Comparison of ENCODE assay signal across 24 mouse cellular contexts in genomic region chr11:6952787-6953186, GRCm38 (mm10).
DNase-seq lines count a peak whose midpoint lies in the region; ATAC-seq lines count a peak whose summit lies in the region.
"Had no signal": no experiment of that assay in that cellular context is flagged by ENCODE, and none has a peak within 500 bp of the region (broad histone marks: within the 10 kb centered on the region; RNA-seq: fewer than 3 reads in every experiment).

No protein-coding gene starts in this region.

- H3K4me1 ChIP-seq in hindbrain, embryonic 14.5 days (replicated peaks; ENCODE audit: control insufficient read depth, insufficient read depth, low read length), result no peaks in the 10 kb centered on the region
- no peaks in the 10 kb centered on the region for H3K4me1 ChIP-seq in hindbrain, embryonic 11.5 days (replicated peaks; ENCODE audit: control insufficient read depth, insufficient read depth, low read length)
- H3K4me1 ChIP-seq in midbrain, embryonic 14.5 days (ENCODE audit: control insufficient read depth, insufficient read depth, low read length), result no peaks in the 10 kb centered on the region
- no peaks in the 10 kb centered on the region for H3K4me1 ChIP-seq in midbrain, embryonic 15.5 days
- H3K4me1 ChIP-seq: forebrain, embryonic 10.5 days; heart, embryonic 13.5 days; limb, embryonic 12.5 days; neural tube, embryonic 12.5 days had no signal

- H3K36me3 ChIP-seq in hindbrain, embryonic 14.5 days (replicated peaks; ENCODE audit: control insufficient read depth, insufficient read depth), result no peaks in the 10 kb centered on the region
- no peaks in the 10 kb centered on the region for H3K36me3 ChIP-seq in hindbrain, embryonic 11.5 days (ENCODE audit: control insufficient read depth, insufficient read depth, low read length)
- no peaks in the 10 kb centered on the region for H3K36me3 ChIP-seq in midbrain, embryonic 14.5 days (ENCODE audit: control insufficient read depth, insufficient read depth, low read length)
- no peaks in the 10 kb centered on the region for H3K36me3 ChIP-seq in midbrain, embryonic 15.5 days (replicated peaks)
- H3K36me3 ChIP-seq: forebrain, embryonic 10.5 days; heart, embryonic 13.5 days; limb, embryonic 12.5 days; neural tube, embryonic 12.5 days had no signal

- no peak overlapping the region for H3K27ac ChIP-seq in hindbrain, embryonic 14.5 days
- no peak overlapping the region for H3K27ac ChIP-seq in hindbrain, embryonic 11.5 days (ENCODE audit: low read depth, low read length)
- H3K27ac ChIP-seq in midbrain, embryonic 14.5 days (replicated peaks; ENCODE audit: low read depth, low read length), result no peak overlapping the region
- H3K27ac ChIP-seq in midbrain, embryonic 15.5 days, result no peak overlapping the region
- H3K27ac ChIP-seq: forebrain, embryonic 10.5 days; heart, embryonic 13.5 days; left cerebral cortex, adult 2 months; limb, embryonic 12.5 days; liver, embryonic 14.5 days; neural tube, embryonic 12.5 days; stomach, postnatal 0 days had no signal

- H3K4me2 ChIP-seq in hindbrain, embryonic 14.5 days (replicated peaks), result no peak overlapping the region
- no peak overlapping the region for H3K4me2 ChIP-seq in hindbrain, embryonic 11.5 days (replicated peaks; ENCODE audit: low read depth, low read length)
- no peak overlapping the region for H3K4me2 ChIP-seq in midbrain, embryonic 14.5 days (ENCODE audit: low read length)
- H3K4me2 ChIP-seq in midbrain, embryonic 15.5 days, result no peak overlapping the region
- H3K4me2 ChIP-seq: heart, embryonic 13.5 days; limb, embryonic 12.5 days; neural tube, embryonic 12.5 days had no signal

- H3K4me3 ChIP-seq in hindbrain, embryonic 14.5 days (replicated peaks; ENCODE audit: low read length), result no peak overlapping the region
- H3K4me3 ChIP-seq in hindbrain, embryonic 11.5 days (ENCODE audit: low read depth, low read length), result no peak overlapping the region
- no peak overlapping the region for H3K4me3 ChIP-seq in midbrain, embryonic 14.5 days (replicated peaks; ENCODE audit: low read depth, low read length)
- H3K4me3 ChIP-seq in midbrain, embryonic 15.5 days, result no peak overlapping the region
- H3K4me3 ChIP-seq: forebrain, embryonic 10.5 days; heart, embryonic 13.5 days; left cerebral cortex, adult 2 months; limb, embryonic 12.5 days; neural tube, embryonic 12.5 days had no signal

- peak; percentile 55 for DNase-seq in hindbrain, embryonic 14.5 days (ENCODE audit: low spot score)
- DNase-seq in hindbrain, embryonic 11.5 days (ENCODE audit: low spot score), result no peak
- DNase-seq in midbrain, embryonic 14.5 days, result peak; percentile 19
- peak; percentile 93 to 96 for DNase-seq in cerebellum, adult 18-20 months
- peak; percentile 86 to 94 for DNase-seq in cerebellum, postnatal 36 days
- DNase-seq in heart, adult 8-10 months (ENCODE audit: low spot score), result no peak
- no peak for DNase-seq in urinary bladder, postnatal 14 days (ENCODE audit: low spot score)
- DNase-seq: adrenal gland, adult 2 months; gastrocnemius, postnatal 36 days; heart, postnatal 4 days; kidney, postnatal 25 days; right cerebral cortex, postnatal 25 days; thymus, postnatal 4 days had no signal

- no peaks in the 10 kb centered on the region for H3K9me3 ChIP-seq in hindbrain, embryonic 14.5 days (ENCODE audit: control insufficient read depth, low read length)
- H3K9me3 ChIP-seq in hindbrain, embryonic 11.5 days (ENCODE audit: control insufficient read depth, low read length), result no peaks in the 10 kb centered on the region
- H3K9me3 ChIP-seq in midbrain, embryonic 14.5 days (ENCODE audit: control insufficient read depth, low read length), result no peaks in the 10 kb centered on the region
- no peaks in the 10 kb centered on the region for H3K9me3 ChIP-seq in midbrain, embryonic 15.5 days
- H3K9me3 ChIP-seq: forebrain, embryonic 10.5 days; heart, embryonic 13.5 days; limb, embryonic 12.5 days; neural tube, embryonic 12.5 days had no signal

- H3K9ac ChIP-seq in hindbrain, embryonic 14.5 days, result no peak overlapping the region
- H3K9ac ChIP-seq in hindbrain, embryonic 11.5 days (ENCODE audit: low read depth, low read length), result no peak overlapping the region
- H3K9ac ChIP-seq in midbrain, embryonic 14.5 days (replicated peaks; ENCODE audit: low read length), result no peak overlapping the region
- H3K9ac ChIP-seq in midbrain, embryonic 15.5 days, result no peak overlapping the region
- H3K9ac ChIP-seq: heart, embryonic 13.5 days; limb, embryonic 12.5 days; liver, embryonic 14.5 days; neural tube, embryonic 12.5 days had no signal

- WGBS in hindbrain, embryonic 14.5 days, result 75% methylated on average over 1 of the region's 1 CpGs
- WGBS in hindbrain, embryonic 11.5 days, result 83% methylated on average over 1 of the region's 1 CpGs
- 73% methylated on average over 1 of the region's 1 CpGs for WGBS in midbrain, embryonic 14.5 days
- WGBS in midbrain, embryonic 15.5 days, result 86% methylated on average over 1 of the region's 1 CpGs

- ATAC-seq in hindbrain, embryonic 14.5 days (ENCODE audit: low FRiP score), result peak; percentile 62; the same call in 1 of the 2 replicates
- ATAC-seq in hindbrain, embryonic 11.5 days (ENCODE audit: low FRiP score), result no peak
- ATAC-seq in midbrain, embryonic 14.5 days (ENCODE audit: low FRiP score, low TSS enrichment), result no peak
- ATAC-seq in midbrain, embryonic 15.5 days (replicated peaks), result no peak
- ATAC-seq: intestine, postnatal 0 days; lung, postnatal 0 days; midbrain, embryonic 16.5 days had no signal

- H3K27me3 ChIP-seq in hindbrain, embryonic 14.5 days (ENCODE audit: control insufficient read depth, insufficient read depth, low read length), result no peaks in the 10 kb centered on the region
- no peaks in the 10 kb centered on the region for H3K27me3 ChIP-seq in hindbrain, embryonic 11.5 days (ENCODE audit: control insufficient read depth, insufficient read depth, low read length)
- no peaks in the 10 kb centered on the region for H3K27me3 ChIP-seq in midbrain, embryonic 14.5 days (ENCODE audit: control insufficient read depth, insufficient read depth, low read length)
- H3K27me3 ChIP-seq in midbrain, embryonic 15.5 days (replicated peaks), result no peaks in the 10 kb centered on the region
- H3K27me3 ChIP-seq: heart, embryonic 13.5 days; limb, embryonic 12.5 days; neural tube, embryonic 12.5 days had no signal

Comparison
In these comparisons a context has a peak if more than half of its experiments do, and no peak if none do; other contexts are left out.
1. DNase-seq: peak in hindbrain, embryonic 14.5 days (single experiment), midbrain, embryonic 14.5 days (single experiment), cerebellum, adult 18-20 months (2 of 2) and cerebellum, postnatal 36 days (2 of 2); none in hindbrain, embryonic 11.5 days (single experiment), heart, adult 8-10 months (single experiment) and urinary bladder, postnatal 14 days (single experiment).